Mouse (Mus musculus): ENCODE measurements around the gene Plxdc2.

Plxdc2 gene

GRCm38 (mm10) chr2:16356106-16356818 is at the start of gene Plxdc2:
Plxdc2 (plus strand) TSS chr2:16356304.
- DNase-seq: peak; percentile 58 to 69

GRCm38 (mm10) chr2:16310387-16310786 is 45.7 kb upstream of the Plxdc2 start:
- no peak for DNase-seq

GRCm38 (mm10) chr2:16312400-16313070 is 43.6 kb upstream of the Plxdc2 start:
- DNase-seq: peak in 1 of 2 experiments; percentile 2

DNA sequence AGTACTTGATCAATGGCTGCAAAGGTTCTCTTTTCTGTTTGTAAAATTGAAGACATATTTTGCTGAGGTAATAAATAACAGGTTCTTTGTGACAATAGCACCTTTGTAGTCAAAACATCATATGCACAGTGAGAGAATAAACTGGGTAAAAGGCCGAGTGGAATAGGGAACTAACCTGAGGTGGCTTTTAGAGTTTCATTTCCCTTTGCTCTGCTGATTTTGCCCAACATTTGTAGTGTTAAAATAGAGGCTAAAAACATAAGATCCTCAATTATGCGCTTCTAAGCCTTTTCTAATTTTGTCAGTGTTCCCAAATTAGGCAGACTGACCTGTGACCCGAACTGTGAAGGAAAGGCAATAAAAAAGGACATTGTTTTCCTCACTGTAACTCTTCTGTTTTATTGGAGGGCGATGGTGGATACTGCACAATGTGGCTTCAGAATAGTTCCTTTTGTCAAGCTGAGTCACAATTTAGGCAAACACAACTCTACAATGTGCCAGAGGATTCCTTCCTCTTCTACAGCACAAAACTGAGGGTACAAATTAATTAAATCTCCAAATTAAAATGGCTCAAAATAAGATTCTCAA is 20.8 kb upstream of the Plxdc2 start:
- no peak for DNase-seq

DNA sequence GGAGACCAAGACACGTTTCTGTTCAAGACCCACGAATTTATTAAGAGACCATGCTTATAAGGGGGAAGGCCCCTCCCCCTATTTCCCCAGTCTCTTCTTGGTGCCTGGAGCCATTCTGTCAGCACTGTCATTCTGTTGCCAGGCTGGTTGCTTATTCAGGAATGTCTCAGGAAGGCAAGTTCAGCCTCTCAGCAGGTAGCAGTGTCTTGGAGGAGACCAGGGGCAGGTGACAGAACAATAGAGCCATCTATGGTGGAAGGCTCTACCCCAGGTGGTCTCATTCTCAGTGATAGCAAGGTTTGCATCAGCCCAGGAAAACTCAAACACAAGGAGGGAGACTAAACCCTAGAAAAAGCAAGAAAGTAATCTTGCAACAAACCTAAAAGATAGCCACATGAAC is 11.5 kb upstream of the Plxdc2 start:
- no peak for DNase-seq

- no peak for DNase-seq
Measured at GRCm38 (mm10) chr2:16351106-16351505, 5.0 kb upstream of the Plxdc2 start.

GRCm38 (mm10) chr2:16355611-16356105 is 446 bp upstream of the Plxdc2 start:
- DNase-seq: no peak

DNA sequence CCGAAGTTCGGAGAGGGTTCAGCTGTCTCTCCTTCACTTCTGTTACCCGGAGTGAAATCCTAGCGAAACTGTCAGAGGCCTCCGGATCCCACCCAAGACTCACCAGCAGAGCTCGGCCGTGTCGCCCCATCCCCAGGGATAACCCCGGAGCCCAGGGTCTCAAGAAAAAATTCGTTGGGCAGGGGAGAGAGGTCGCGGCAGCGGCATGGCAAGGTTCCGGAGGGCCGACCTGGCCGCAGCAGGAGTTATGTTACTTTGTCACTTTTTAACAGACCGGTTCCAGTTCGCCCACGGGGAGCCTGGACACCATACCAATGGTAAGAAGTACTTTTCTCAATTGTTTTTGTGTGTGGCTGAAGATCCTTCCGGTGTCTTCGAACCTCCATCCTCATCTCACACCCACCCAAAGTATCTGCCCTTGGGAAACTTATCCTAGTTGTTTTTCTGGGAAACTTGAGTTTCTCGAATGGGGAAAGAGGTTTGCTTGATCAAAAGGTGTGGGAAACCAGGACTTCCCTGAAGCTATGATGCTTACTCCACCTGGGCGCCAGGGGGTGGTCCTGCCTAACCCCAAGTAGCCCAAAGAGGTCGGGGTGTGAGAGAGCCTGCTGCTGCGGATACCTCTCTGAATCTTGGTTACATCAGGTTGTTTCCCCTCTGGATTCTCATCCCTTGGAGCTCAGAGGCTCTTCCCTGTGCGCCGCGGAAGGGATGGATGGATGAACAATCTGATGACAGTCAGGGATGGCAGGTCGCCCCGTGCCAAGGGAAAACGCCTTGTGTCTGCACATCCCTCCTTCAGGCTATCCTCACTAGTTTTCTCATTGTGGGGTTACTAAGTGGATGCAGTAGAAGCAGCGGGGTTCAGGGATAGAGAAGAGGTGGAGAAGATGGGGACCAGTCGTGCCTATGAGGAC is 1.1 kb downstream of the Plxdc2 start:
- peak in 1 of 2 experiments; percentile 12 for DNase-seq

- DNase-seq: no peak
Measured at GRCm38 (mm10) chr2:16357946-16358345, 1.8 kb downstream of the Plxdc2 start.

DNA sequence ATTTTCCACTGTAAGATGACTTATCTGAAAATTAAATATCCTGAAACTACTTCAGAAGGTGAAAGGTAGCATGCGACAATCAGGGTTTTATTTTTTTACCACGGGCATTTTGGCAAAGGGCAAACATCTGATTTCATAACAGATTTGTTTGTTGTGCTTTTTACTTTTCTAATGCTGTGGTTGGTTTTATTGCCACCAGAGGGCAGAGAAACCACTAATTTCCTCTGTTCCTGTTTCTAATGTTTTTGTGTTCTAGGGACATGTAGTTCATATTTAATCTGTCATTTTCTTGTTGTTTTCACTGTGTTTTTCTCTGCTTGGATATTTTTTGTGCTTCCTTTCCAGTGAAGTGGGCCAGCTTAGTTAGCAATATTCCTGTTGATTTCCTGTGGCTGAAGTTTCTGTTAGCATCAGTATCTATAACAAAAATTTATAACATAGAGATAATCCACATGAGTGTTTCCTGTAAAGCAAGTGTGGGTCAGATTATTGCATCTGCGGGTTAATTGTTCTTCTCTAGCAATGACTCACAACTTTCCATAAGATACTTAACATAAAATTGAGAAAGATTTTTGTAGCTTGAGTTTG is 3.3 kb downstream of the Plxdc2 start:
- DNase-seq: peak in 1 of 2 experiments; percentile 29

GRCm38 (mm10) chr2:16364749-16365148 is 8.6 kb downstream of the Plxdc2 start:
- DNase-seq: no peak

DNA sequence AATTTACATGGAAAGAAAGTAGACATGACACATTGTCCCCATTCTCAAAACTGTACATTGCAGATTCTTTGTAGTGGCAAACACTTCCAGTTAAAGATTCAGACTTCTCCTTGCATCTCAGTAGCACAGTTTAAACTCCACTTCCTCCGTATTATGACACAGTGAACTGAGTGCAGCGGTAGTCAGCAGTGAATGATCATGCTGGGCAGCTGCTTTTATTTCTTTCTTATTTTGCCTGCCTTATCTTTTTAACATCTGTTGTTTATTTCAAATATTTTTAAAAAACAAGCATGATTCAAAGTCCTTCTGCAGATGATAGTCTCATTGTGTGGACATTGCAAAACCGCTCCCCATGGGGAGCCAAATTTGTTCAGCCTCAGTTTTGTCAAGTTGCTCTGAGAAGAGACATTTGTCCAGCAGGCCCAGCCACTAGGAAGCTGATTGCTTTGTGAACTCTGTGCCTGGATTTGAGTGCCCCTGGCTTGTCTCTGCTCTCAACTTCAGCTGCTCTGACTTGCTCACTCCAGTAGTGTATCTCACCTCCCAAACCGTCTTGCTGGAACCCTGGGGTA is 9.8 kb downstream of the Plxdc2 start:
- peak; percentile 32 to 40 for DNase-seq

GRCm38 (mm10) chr2:16370419-16370818 is 14.3 kb downstream of the Plxdc2 start:
- no peak for DNase-seq

GRCm38 (mm10) chr2:16374288-16374687 is 18.2 kb downstream of the Plxdc2 start:
- no peak for DNase-seq

DNA sequence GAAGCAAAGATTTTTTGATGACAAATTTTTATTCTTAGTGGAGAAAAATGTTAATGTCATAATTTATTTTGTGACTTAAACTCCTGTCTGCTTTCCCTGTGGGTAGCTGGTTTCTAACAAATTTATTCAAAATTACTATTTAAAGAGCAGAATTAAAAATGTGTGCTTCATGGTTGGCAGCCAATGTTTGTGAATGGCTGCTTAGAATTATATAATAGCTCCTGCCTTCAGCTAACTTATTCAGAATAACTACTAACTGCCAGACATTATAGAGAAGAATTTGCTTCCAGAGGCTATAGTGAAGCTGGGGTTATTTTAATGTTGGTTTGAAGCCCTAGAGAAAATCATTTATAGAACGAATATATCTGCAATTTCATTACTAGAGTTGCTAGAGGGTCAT is 30.1 kb downstream of the Plxdc2 start:
- no peak for DNase-seq

GRCm38 (mm10) chr2:16386692-16387091 is 30.6 kb downstream of the Plxdc2 start:
- DNase-seq: no peak

DNA sequence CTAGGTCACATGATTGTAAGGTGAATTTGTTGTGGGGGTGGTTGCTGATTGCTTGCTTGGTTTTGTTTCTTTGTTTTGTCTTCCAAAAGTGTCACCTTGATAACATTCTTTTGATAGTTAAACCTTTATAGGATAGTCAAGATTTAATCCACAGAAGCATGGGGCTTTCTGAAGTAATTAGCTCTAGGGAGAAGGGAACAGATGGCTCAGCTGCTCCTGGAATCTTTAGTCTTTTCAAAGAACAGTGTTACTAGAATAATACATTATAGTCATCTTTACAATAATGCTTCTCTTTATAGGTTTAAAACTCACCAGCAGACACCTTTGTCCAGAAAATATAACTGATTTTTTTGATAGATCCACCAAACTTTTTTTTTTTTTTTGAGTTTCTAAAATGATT is 31.7 kb downstream of the Plxdc2 start:
- no peak for DNase-seq

- DNase-seq: no peak
Measured at GRCm38 (mm10) chr2:16397501-16397900, 41.4 kb downstream of the Plxdc2 start.

DNA sequence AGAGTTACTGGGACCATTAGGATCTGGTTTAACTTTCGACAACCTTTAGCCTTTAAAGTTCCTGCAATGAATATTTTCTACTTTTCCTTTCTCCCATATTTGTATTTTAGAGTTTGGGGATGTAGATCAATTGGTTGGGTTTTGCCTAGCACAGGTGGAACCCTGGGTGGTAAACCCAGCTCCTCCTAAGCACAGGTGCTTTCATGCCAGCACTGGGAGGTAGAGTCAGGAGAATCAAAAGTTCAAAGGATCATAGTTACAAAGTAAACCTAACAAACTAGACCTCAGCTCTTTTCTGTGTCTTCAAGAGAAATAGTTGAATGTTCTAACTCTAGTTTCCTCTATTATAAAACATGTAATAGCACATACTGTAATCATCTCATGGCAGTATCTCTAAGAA is 41.9 kb downstream of the Plxdc2 start:
- DNase-seq: no peak

GRCm38 (mm10) chr2:16398896-16399295 is 42.8 kb downstream of the Plxdc2 start:
- no peak for DNase-seq

- DNase-seq: peak in 1 of 2 experiments; percentile 11
Measured at GRCm38 (mm10) chr2:16406508-16406907, 50.4 kb downstream of the Plxdc2 start.

Measured in lung, adult 18-20 months (tissue).